Mouse (Mus musculus) neural tube, embryonic 11.5 days (tissue): ENCODE data around the gene Zcchc2. TPM values are rescaled to one million over a fixed set of nuclear protein-coding genes. Genes with fewer than 3 reads are reported as not detected.
A peak's percentile ranks its signal among the peaks of the same experiment; 100 is the strongest.

Experiments used
- ATAC-seq: fragments of 200-750 bp; cut with Nextera tagmentation; 2 replicates; pipeline ENCODE4 v1.8.0; 2017; ENCODE audit warnings: moderate number of reproducible peaks, mild to moderate bottlenecking, moderate TSS enrichment, moderate library complexity; ENCODE audit not compliant: insufficient read depth, low FRiP score, low TSS enrichment
- DNase-seq: peaks from one replicate; pipeline ENCODE4 v3.0.0-alpha.2; 2015; ENCODE audit warnings: low spot score
- H3K27ac ChIP-seq: fragments of 300-500 bp; sonication (generic); 2 replicates; pipeline ENCODE4 v1.5.1; 2014; ENCODE audit warnings: low read depth, mild to moderate bottlenecking, low read length
- H3K27me3 ChIP-seq: fragments of 300-500 bp; sonication (generic); 2 replicates; pipeline ENCODE4 v1.6.1; 2014; ENCODE audit warnings: mild to moderate bottlenecking, low read length, mixed read lengths; ENCODE audit not compliant: control insufficient read depth, insufficient read depth
- H3K36me3 ChIP-seq: fragments of 300-500 bp; sonication (generic); 2 replicates; pipeline ENCODE4 v1.6.1; 2014; ENCODE audit warnings: mild to moderate bottlenecking, low read length, moderate library complexity, mixed read lengths; ENCODE audit not compliant: control insufficient read depth, insufficient read depth
- H3K4me1 ChIP-seq: fragments of 300-500 bp; sonication (generic); 2 replicates; pipeline ENCODE4 v1.6.1; 2014; ENCODE audit warnings: low read length, mixed read lengths; ENCODE audit not compliant: control insufficient read depth, insufficient read depth
- H3K4me2 ChIP-seq: fragments of 300-500 bp; sonication (generic); 2 replicates; pipeline ENCODE4 v1.6.1; 2014; ENCODE audit warnings: low read depth, mild to moderate bottlenecking, moderate library complexity
- H3K4me3 ChIP-seq: fragments of 300-500 bp; sonication (generic); 2 replicates; pipeline ENCODE4 v1.5.1; 2014; ENCODE audit warnings: low read depth, low read length
- H3K9ac ChIP-seq: fragments of 300-500 bp; sonication (generic); 2 replicates; pipeline ENCODE4 v1.6.1; 2014; ENCODE audit warnings: mild to moderate bottlenecking, low read length
- H3K9me3 ChIP-seq: fragments of 300-500 bp; sonication (generic); 2 replicates; pipeline ENCODE4 v1.6.1; 2016; ENCODE audit warnings: low read length; ENCODE audit not compliant: control insufficient read depth
- WGBS: fragments of 180-500 bp; shearing (Covaris S2); extraction: QIAGEN DNeasy Blood & Tissue Kit; methylation state at CpG from one replicate; pipeline ENCODE4 v1.1.7; 2014; 5-methylcytosine and 5-hydroxymethylcytosine counted together
- polyA plus RNA-seq: library from polyadenylated mRNA; unstranded; fragments of >200 nt; fragmentation: Nextera tagmentation; extraction: Ambion mirVana; gene quantifications from 2 replicates; pipeline ENCODE4 v1.2.1, GENCODE M21; 2014

Gene Zcchc2
- polyA plus RNA-seq, 1 experiment from 2014 or later, result 2.6 TPM

GRCm38 (mm10) chr1:106022998-106023397 lies 32.8 kb downstream of the Zcchc2 start:
- no peaks in the 10 kb centered on the region for H3K27me3 ChIP-seq
- no peaks in the 10 kb centered on the region for H3K36me3 ChIP-seq
- H3K4me1 ChIP-seq, result no peaks in the 10 kb centered on the region
- no peak overlapping the region for H3K4me3 ChIP-seq
- WGBS, result 84% methylated on average over 1 of the region's 1 CpGs
- no peak overlapping the region for H3K27ac ChIP-seq
- DNase-seq (no peak), ATAC-seq (no peak)
- no peak overlapping the region for H3K4me2 ChIP-seq
- no peaks in the 10 kb centered on the region for H3K9me3 ChIP-seq
- H3K9ac ChIP-seq, result no peak overlapping the region

DNA sequence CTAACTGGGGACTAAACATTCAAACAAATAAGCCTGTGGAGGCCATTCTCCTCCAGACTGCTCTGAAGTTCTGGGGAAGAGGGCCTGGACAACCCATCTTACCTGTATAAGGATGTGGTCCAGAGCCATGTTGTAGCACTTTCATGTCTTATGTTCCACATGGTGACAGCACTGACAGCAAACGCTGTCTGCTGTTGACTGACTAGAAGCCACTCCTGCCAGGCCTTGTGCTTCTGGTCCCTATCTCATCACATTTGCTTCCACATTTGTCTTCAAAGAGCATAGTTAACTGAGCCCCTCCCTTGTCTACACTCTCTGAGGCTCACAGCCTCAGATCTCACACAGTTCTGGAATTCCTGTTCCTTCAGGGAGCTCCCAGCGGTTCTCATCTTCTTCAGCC lies 34.0 kb downstream of the Zcchc2 start:
- no peaks in the 10 kb centered on the region for H3K27me3 ChIP-seq
- H3K9ac ChIP-seq, result no peak overlapping the region
- ATAC-seq (no peak), DNase-seq (no peak)
- H3K4me3 ChIP-seq, result no peak overlapping the region
- H3K27ac ChIP-seq, result no peak overlapping the region
- no peaks in the 10 kb centered on the region for H3K9me3 ChIP-seq
- no peak overlapping the region for H3K4me2 ChIP-seq
- 77% methylated on average over 2 of the region's 2 CpGs for WGBS
- H3K36me3 ChIP-seq, result no peaks in the 10 kb centered on the region
- no peaks in the 10 kb centered on the region for H3K4me1 ChIP-seq

- Histone ChIP-seq H3K4me2 (no peak overlapping the region), H3K36me3 (no peaks in the 10 kb centered on the region)
- WGBS, result 85% methylated on average over 3 of the region's 3 CpGs
Observed at GRCm38 (mm10) chr1:106024778-106025177, 34.6 kb downstream of the Zcchc2 start.

DNA sequence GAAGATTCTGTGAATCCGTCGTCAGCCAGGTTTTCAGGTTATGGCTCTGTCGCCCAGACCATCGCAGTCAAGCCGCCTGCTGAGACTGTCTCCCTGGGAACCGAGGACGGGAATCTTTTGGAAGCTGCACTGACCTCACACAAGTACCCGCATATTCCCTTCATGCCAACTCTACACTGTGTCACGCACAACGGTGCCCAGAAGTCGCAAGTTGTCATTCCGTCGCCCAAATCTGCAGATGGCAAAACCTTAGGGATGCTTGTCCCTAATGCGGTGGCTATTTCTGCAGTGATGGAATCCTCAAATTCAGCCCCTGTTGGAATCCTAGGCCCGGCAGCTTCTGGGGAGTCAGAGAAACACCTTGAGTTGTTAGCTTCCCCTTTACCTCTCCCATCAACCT lies 39.6 kb downstream of the Zcchc2 start:
- no peaks in the 10 kb centered on the region for H3K4me1 ChIP-seq
- 95% methylated on average over 15 of the region's 15 CpGs for WGBS
- H3K4me2 ChIP-seq, result no peak overlapping the region
- H3K9ac ChIP-seq, result no peak overlapping the region
- DNase-seq (no peak), ATAC-seq (no peak)
- H3K9me3 ChIP-seq, result no peaks in the 10 kb centered on the region
- 0 out of 2 replicates have a peak, but pooled peaks cover 2% of the 10 kb centered on the region for H3K36me3 ChIP-seq
- H3K27ac ChIP-seq, result no peak overlapping the region
- no peaks in the 10 kb centered on the region for H3K27me3 ChIP-seq
- no peak overlapping the region for H3K4me3 ChIP-seq

More at GRCm38 (mm10) chr1:106024778-106025177, 34.6 kb downstream of the Zcchc2 start:
- H3K4me1 ChIP-seq, result no peaks in the 10 kb centered on the region
- no peak overlapping the region for H3K9ac ChIP-seq
- no peak for ATAC-seq
- no peaks in the 10 kb centered on the region for H3K9me3 ChIP-seq
- no peak for DNase-seq
- H3K27me3 ChIP-seq, result no peaks in the 10 kb centered on the region
- H3K4me3 ChIP-seq, result no peak overlapping the region
- H3K27ac ChIP-seq, result no peak overlapping the region

- Histone ChIP-seq H3K27ac (no peak overlapping the region), H3K9ac (no peak overlapping the region), H3K4me1 (no peaks in the 10 kb centered on the region), H3K4me3 (no peak overlapping the region), H3K4me2 (no peak overlapping the region), H3K9me3 (no peaks in the 10 kb centered on the region), H3K27me3 (no peaks in the 10 kb centered on the region), H3K36me3 (0 out of 2 replicates have a peak, but pooled peaks cover 2% of the 10 kb centered on the region)
- WGBS, result 91% methylated on average over 10 of the region's 10 CpGs
- no peak for DNase-seq
- ATAC-seq, result no peak
Observed at GRCm38 (mm10) chr1:106030331-106030730, 40.1 kb downstream of the Zcchc2 start.

GRCm38 (mm10) chr1:106030886-106031285 lies 40.7 kb downstream of the Zcchc2 start:
- no peak overlapping the region for H3K4me2 ChIP-seq
- WGBS, result 88% methylated on average over 2 of the region's 2 CpGs
- no peaks in the 10 kb centered on the region for H3K9me3 ChIP-seq
- no peak overlapping the region for H3K9ac ChIP-seq
- H3K36me3 ChIP-seq, result 0 out of 2 replicates have a peak, but pooled peaks cover 2% of the 10 kb centered on the region
- no peaks in the 10 kb centered on the region for H3K27me3 ChIP-seq
- DNase-seq (no peak), ATAC-seq (no peak)
- H3K27ac ChIP-seq, result no peak overlapping the region
- no peak overlapping the region for H3K4me3 ChIP-seq
- no peaks in the 10 kb centered on the region for H3K4me1 ChIP-seq

GRCm38 (mm10) chr1:106031908-106032307 lies 41.7 kb downstream of the Zcchc2 start:
- H3K27me3 ChIP-seq, result no peaks in the 10 kb centered on the region
- no peak overlapping the region for H3K4me2 ChIP-seq
- 84% methylated on average over 6 of the region's 6 CpGs for WGBS
- DNase-seq (no peak), ATAC-seq (no peak)
- no peak overlapping the region for H3K27ac ChIP-seq
- no peaks in the 10 kb centered on the region for H3K4me1 ChIP-seq
- no peaks in the 10 kb centered on the region for H3K9me3 ChIP-seq
- 0 out of 2 replicates have a peak, but pooled peaks cover 2% of the 10 kb centered on the region for H3K36me3 ChIP-seq
- H3K4me3 ChIP-seq, result no peak overlapping the region
- no peak overlapping the region for H3K9ac ChIP-seq

DNA sequence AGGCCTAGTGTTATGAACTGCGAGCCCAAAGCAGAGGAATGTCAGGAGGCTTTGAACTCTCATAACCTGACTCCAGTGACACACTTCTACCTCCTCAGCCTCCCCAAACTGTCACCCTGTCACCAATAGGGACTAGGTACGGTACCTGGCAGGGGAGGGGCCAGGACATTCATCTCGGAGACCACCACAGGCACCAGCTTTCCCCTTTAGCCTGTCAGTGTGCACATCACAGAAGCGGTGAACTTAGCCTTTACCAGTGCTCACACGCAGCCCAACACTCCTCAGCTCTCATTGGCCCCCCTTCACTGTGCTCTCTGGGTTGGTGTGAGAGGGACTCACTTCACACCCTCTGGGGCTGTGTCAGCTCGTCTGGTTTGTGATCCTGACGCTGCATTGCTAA lies 44.6 kb downstream of the Zcchc2 start:
- H3K36me3 ChIP-seq, result 0 out of 2 replicates have a peak, but pooled peaks cover 2% of the 10 kb centered on the region
- 74% methylated on average over 7 of the region's 7 CpGs for WGBS

GRCm38 (mm10) chr1:106036861-106037599 lies 46.8 kb downstream of the Zcchc2 start:
- ATAC-seq (peak; percentile 80), DNase-seq (peak; percentile 75)
- no peak overlapping the region for H3K4me3 ChIP-seq
- no peak overlapping the region for H3K9ac ChIP-seq
- H3K27me3 ChIP-seq, result no peaks in the 10 kb centered on the region
- H3K27ac ChIP-seq, result no peak overlapping the region
- no peaks in the 10 kb centered on the region for H3K9me3 ChIP-seq
- H3K4me2 ChIP-seq, result no peak overlapping the region
- H3K36me3 ChIP-seq, result no peaks in the 10 kb centered on the region
- whole genome bisulfite sequencing, result 62% methylated on average over 19 of the region's 19 CpGs
- no peaks in the 10 kb centered on the region for H3K4me1 ChIP-seq

More for the DNA sequence above, 44.6 kb downstream of the Zcchc2 start:
- Histone ChIP-seq H3K9ac (no peak overlapping the region), H3K27ac (no peak overlapping the region), H3K4me2 (no peak overlapping the region), H3K4me1 (no peaks in the 10 kb centered on the region), H3K27me3 (no peaks in the 10 kb centered on the region), H3K9me3 (no peaks in the 10 kb centered on the region), H3K4me3 (no peak overlapping the region)
- ATAC-seq, result no peak
- DNase-seq, result no peak
